Mouse (Mus musculus) cerebellum, adult 11 months (tissue): Measurements from ENCODE around the gene Stpg2.
"Not testable (repeated sequence)": the region's sequence is repeated elsewhere in the genome, so short reads cannot be mapped to it uniquely, and the experiment has no call there.

Source experiments
- DNase-seq: peaks from one replicate; pipeline ENCODE4 v3.0.0; 2022

Stpg2 gene

GRCm38 (mm10) chr3:139442170-139442569, 236.7 kb downstream of the Stpg2 start:
- no peak for DNase-seq

- DNase-seq = no peak
Measured at GRCm38 (mm10) chr3:139495939-139496338, 290.4 kb downstream of the Stpg2 start.

- DNase-seq = no peak
Measured at GRCm38 (mm10) chr3:139502216-139502615, 296.7 kb downstream of the Stpg2 start.

- DNase-seq = peak; percentile 12
Measured at GRCm38 (mm10) chr3:139509275-139509985, 303.9 kb downstream of the Stpg2 start.

- DNase-seq = no peak
Measured at GRCm38 (mm10) chr3:139578496-139578895, 373.0 kb downstream of the Stpg2 start.

GRCm38 (mm10) chr3:139581298-139581697, 375.8 kb downstream of the Stpg2 start:
- no peak for DNase-seq

- no peak for DNase-seq
Measured at GRCm38 (mm10) chr3:139599508-139599907, 394.0 kb downstream of the Stpg2 start.

GRCm38 (mm10) chr3:139608267-139608666, 402.8 kb downstream of the Stpg2 start:
- not testable (repeated sequence) for DNase-seq

- DNase-seq = no peak
Measured at GRCm38 (mm10) chr3:139614641-139615040, 409.1 kb downstream of the Stpg2 start.

GRCm38 (mm10) chr3:139615791-139616190, 410.3 kb downstream of the Stpg2 start:
- no peak for DNase-seq

GRCm38 (mm10) chr3:139637887-139638286, 432.4 kb downstream of the Stpg2 start:
- no peak for DNase-seq

GRCm38 (mm10) chr3:139651505-139651904, 446.0 kb downstream of the Stpg2 start:
- DNase-seq = no peak

- DNase-seq = no peak
Measured at GRCm38 (mm10) chr3:139659416-139659815, 453.9 kb downstream of the Stpg2 start.

GRCm38 (mm10) chr3:139662241-139662640, 456.7 kb downstream of the Stpg2 start:
- DNase-seq = no peak

GRCm38 (mm10) chr3:139663712-139664245, 458.3 kb downstream of the Stpg2 start:
- DNase-seq = no peak

GRCm38 (mm10) chr3:139665047-139665446, 459.6 kb downstream of the Stpg2 start:
- DNase-seq = no peak

GRCm38 (mm10) chr3:139676192-139676591, 470.7 kb downstream of the Stpg2 start:
- no peak for DNase-seq

- DNase-seq = no peak
Measured at GRCm38 (mm10) chr3:139676723-139677122, 471.2 kb downstream of the Stpg2 start.

- DNase-seq = not testable (repeated sequence)
Measured at GRCm38 (mm10) chr3:139704238-139704637, 498.7 kb downstream of the Stpg2 start.

- not testable (repeated sequence) for DNase-seq
Measured at GRCm38 (mm10) chr3:139707396-139707795, 501.9 kb downstream of the Stpg2 start.

GRCm38 (mm10) chr3:139709794-139710193, 504.3 kb downstream of the Stpg2 start:
- no peak for DNase-seq

- no peak for DNase-seq
Measured at GRCm38 (mm10) chr3:139728751-139729150, 523.3 kb downstream of the Stpg2 start.

- no peak for DNase-seq
Measured at GRCm38 (mm10) chr3:139729248-139729647, 523.8 kb downstream of the Stpg2 start.

GRCm38 (mm10) chr3:139733156-139733555, 527.7 kb downstream of the Stpg2 start:
- DNase-seq = no peak

- DNase-seq = no peak
Measured at GRCm38 (mm10) chr3:139739388-139739787, 533.9 kb downstream of the Stpg2 start.
